Mouse (Mus musculus) monocyte, adult 5-6 weeks (primary cell): ENCODE results near the gene N4bp2. TPM values are rescaled to one million over a fixed set of nuclear protein-coding genes. Genes with fewer than 3 reads are reported as not detected.
A peak's percentile ranks its signal among the peaks of the same experiment; 100 is the strongest.
"Not testable (repeated sequence)": the region's sequence is repeated elsewhere in the genome, so short reads cannot be mapped to it uniquely, and the experiment has no call there.

Experiments
- ATAC-seq: fragments of 153-309, 156-312 bp; replicated peaks from 2 replicates; pipeline ENCODE4 v1.8.0; 2017; ENCODE audit warnings: mild to moderate bottlenecking; ENCODE audit not compliant: low TSS enrichment, insufficient number of reproducible peaks, severe bottlenecking, poor library complexity, low FRiP score
- total RNA-seq: library from RNA; stranded (forward); fragments of 200-1000, 200-491, 200-594 nt; gene quantifications from 3 replicates; pipeline ENCODE4 v1.2.3, GENCODE M21; 2017

The N4bp2 gene
- 28.2 to 33.1 TPM (median 28.9 TPM) in 3 replicates for total RNA-seq

GRCm38 (mm10) chr5:65763088-65763915 is at the start of gene N4bp2:
Gene N4bp2, plus strand, starts transcription at chr5:65763521.
- ATAC-seq, result peak; percentile 38

GRCm38 (mm10) chr5:65715084-65715483 is 48.2 kb upstream of the N4bp2 start:
- no peak for ATAC-seq

GRCm38 (mm10) chr5:65717063-65717902 is 46.0 kb upstream of the N4bp2 start:
- ATAC-seq, result 0 out of 2 replicates have a peak, but pooled peaks have one; percentile 35

GRCm38 (mm10) chr5:65717903-65718211 is 45.5 kb upstream of the N4bp2 start:
- ATAC-seq, result not testable (repeated sequence)

- ATAC-seq, result no peak
Measured at GRCm38 (mm10) chr5:65718368-65718767, 45.0 kb upstream of the N4bp2 start.

GRCm38 (mm10) chr5:65724311-65725054 is 38.8 kb upstream of the N4bp2 start:
- peak; percentile 88 for ATAC-seq

- ATAC-seq, result no peak
Measured at GRCm38 (mm10) chr5:65731173-65732007, 31.9 kb upstream of the N4bp2 start.

GRCm38 (mm10) chr5:65735601-65736000 is 27.7 kb upstream of the N4bp2 start:
- ATAC-seq, result no peak

GRCm38 (mm10) chr5:65739366-65739765 is 24.0 kb upstream of the N4bp2 start:
- ATAC-seq, result no peak

GRCm38 (mm10) chr5:65746908-65747307 is 16.4 kb upstream of the N4bp2 start:
- no peak for ATAC-seq

GRCm38 (mm10) chr5:65748386-65748785 is 14.9 kb upstream of the N4bp2 start:
- no peak for ATAC-seq

- ATAC-seq, result no peak
Measured at GRCm38 (mm10) chr5:65748880-65749279, 14.4 kb upstream of the N4bp2 start.

GRCm38 (mm10) chr5:65752021-65752420 is 11.3 kb upstream of the N4bp2 start:
- no peak for ATAC-seq

- no peak for ATAC-seq
Measured at GRCm38 (mm10) chr5:65755859-65756258, 7.5 kb upstream of the N4bp2 start.

- no peak for ATAC-seq
Measured at GRCm38 (mm10) chr5:65757110-65757509, 6.2 kb upstream of the N4bp2 start.

GRCm38 (mm10) chr5:65760041-65760440 is 3.3 kb upstream of the N4bp2 start:
- ATAC-seq, result no peak

- ATAC-seq, result no peak
Measured at GRCm38 (mm10) chr5:65760599-65760998, 2.7 kb upstream of the N4bp2 start.

GRCm38 (mm10) chr5:65761020-65761419 is 2.3 kb upstream of the N4bp2 start:
- ATAC-seq, result no peak
